Mouse (Mus musculus): Measurements from ENCODE around the gene Timm13. TPM values are rescaled to one million over a fixed set of nuclear protein-coding genes. Genes with fewer than 3 reads are reported as not detected.

Gene Timm13
- polyA plus RNA-seq, 1 experiment from 2014 or later, result 391 TPM

DNA sequence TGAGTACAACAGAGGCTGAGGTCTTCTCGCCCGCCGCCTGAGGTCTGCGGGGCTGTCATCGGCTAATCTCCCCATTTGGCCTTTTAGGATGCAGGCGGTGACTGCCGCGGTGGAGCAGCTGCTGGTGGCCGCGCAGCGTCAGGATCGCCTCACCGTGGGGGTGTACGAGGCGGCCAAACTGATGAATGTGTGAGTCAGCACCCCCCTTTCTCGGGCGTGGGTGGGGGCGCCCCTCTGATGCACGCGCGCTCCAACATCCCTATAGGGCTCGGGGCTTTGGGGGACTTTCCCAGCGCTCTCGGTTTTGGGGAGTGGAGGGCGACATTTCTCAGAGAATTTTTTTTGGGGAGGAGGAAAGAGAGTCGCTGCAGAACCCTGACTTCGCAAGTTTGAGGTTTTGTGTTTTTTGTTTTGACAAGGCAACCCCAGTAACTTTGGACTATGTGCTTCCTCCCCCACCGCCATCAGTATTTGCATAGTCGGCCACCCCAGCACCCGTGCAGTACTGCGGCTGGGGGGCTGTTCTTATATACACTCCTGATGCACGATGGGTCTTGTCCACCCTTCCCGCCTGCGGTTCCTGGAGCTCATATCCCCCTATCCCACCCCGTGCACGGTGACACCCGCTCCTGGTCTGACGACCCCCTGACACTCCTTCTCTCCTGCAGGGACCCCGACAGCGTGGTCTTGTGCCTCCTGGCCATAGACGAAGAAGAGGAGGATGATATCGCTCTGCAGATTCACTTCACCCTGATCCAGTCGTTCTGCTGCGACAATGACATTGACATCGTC is 29.8 kb upstream of the Timm13 start:
- H3K9ac ChIP-seq (ENCODE audit: low read depth, low read length), result peak overlapping the region; percentile 62
- peaks cover 42% of the 10 kb centered on the region for H3K4me1 ChIP-seq (ENCODE audit: control insufficient read depth, insufficient read depth, low read length)
- H3K4me3 ChIP-seq (ENCODE audit: low read length), result peak overlapping the region; percentile 46
- 2% methylated on average over 45 of the region's 45 CpGs for WGBS
- no peak overlapping the region for H3K27ac ChIP-seq (ENCODE audit: low read depth, low read length)
- no peak for ATAC-seq (ENCODE audit: low FRiP score, low TSS enrichment)
- no peaks in the 10 kb centered on the region for H3K36me3 ChIP-seq (ENCODE audit: control insufficient read depth, insufficient read depth, low read length)
- peaks cover 42% of the 10 kb centered on the region for H3K27me3 ChIP-seq (ENCODE audit: control insufficient read depth, insufficient read depth, low read length)
- no peaks in the 10 kb centered on the region for H3K9me3 ChIP-seq (ENCODE audit: control insufficient read depth, low read length)
- H3K4me2 ChIP-seq (replicated peaks; ENCODE audit: low read depth, low read length), result peak overlapping the region; percentile 85

DNA sequence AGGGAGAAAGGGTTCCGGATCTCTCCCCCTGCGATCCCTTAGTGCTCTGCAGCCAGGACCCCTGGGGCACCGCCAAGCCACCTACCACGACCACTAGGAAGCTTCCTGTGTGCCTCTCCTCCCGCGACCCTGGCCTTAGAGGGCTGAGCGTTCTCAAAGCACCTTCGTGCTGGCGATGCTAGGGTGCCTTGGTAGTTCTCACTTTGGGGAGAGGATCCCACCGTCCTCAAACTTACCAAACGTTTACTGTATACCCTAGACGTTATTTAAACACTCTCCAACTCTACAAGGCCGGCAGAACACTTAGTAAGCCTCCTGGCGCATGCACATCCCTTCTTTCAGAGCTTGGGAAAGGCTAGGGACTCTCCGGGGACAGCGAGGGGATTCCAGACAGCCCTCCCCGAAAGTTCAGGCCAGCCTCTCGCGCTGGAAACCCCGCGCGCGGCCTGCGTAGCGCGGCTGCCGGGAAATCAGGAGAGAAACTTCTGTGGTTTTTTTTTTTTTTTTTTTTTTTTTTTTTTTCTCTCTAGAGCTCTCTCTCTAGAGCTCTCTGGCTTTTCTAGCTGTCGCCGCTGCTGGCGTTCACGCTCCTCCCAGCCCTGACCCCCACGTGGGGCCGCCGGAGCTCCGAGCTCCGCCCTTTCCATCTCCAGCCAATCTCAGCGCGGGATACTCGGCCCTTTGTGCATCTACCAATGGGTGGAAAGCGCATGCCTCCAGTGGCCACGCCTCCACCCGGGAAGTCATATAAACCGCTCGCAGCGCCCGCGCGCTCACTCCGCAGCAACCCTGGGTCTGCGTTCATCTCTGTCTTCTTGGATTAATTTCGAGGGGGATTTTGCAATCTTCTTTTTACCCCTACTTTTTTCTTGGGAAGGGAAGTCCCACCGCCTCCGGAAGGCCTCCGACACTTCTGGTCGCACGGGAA is 28.8 kb upstream of the Timm13 start, which contains the start of gene Gadd45b:
TSS of gene Gadd45b (plus strand) at position 775 of the 928 bp plus-strand sequence.
- Histone ChIP-seq H3K9ac (ENCODE audit: low read depth, low read length) (peak within 1 kb of the TSS; percentile 62), H3K27me3 (ENCODE audit: control insufficient read depth, insufficient read depth, low read length) (peaks cover 39% of the 10 kb centered on the region), H3K4me3 (ENCODE audit: low read length) (peak within 1 kb of the TSS; percentile 46), H3K4me1 (ENCODE audit: control insufficient read depth, insufficient read depth, low read length) (peaks cover 40% of the 10 kb centered on the region), H3K4me2 (replicated peaks; ENCODE audit: low read depth, low read length) (peak within 1 kb of the TSS; percentile 85), H3K36me3 (ENCODE audit: control insufficient read depth, insufficient read depth, low read length) (no peaks in the 10 kb centered on the region), H3K27ac (ENCODE audit: low read depth, low read length) (peak within 1 kb of the TSS; percentile 81), H3K9me3 (ENCODE audit: control insufficient read depth, low read length) (no peaks in the 10 kb centered on the region)
- under 1% methylated on average over 56 of the region's 56 CpGs for WGBS
- peak; percentile 89 for ATAC-seq (ENCODE audit: low FRiP score, low TSS enrichment)

DNA sequence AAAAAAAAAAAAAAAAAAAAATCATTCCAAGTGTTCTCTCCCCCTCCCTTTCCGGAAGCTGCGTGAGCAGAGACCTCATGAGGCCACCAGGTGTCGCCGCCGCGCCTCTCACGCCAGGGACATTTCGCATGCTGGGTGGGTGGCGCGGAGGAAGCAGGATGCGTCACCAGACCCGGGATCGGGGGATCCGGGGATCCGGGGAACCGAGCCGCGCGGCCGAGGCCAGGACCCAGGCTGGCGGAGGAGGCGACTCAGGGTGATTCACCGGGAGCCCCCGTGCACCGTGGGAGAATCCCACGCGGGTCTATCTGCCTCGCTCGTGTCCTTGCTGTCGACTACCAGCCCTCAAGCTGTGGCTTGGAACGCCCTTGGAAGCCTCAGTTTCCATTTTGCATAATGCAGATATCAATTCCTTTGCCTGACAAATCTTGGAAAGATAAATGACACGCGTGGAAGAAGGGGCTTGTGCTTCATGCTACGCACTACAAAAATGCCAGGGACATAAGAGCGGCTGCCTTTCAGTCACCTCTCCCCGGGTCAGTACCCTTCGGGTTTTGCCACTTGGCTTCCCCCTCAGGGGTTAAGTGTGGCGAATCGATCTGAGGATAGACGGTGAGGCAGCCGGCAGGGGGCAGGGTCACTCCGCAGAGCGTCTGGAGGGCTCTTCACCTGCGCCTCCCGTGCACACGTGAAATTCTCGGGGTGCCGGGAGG is 28.0 kb upstream of the Timm13 start:
- Histone ChIP-seq H3K27me3 (ENCODE audit: control insufficient read depth, insufficient read depth, low read length) (peaks cover 31% of the 10 kb centered on the region), H3K4me1 (ENCODE audit: control insufficient read depth, insufficient read depth, low read length) (peaks cover 37% of the 10 kb centered on the region), H3K9ac (ENCODE audit: low read depth, low read length) (peak overlapping the region; percentile 49; the same call in 1 of the 2 replicates), H3K4me3 (ENCODE audit: low read length) (peak overlapping the region; percentile 39), H3K9me3 (ENCODE audit: control insufficient read depth, low read length) (no peaks in the 10 kb centered on the region), H3K27ac (ENCODE audit: low read depth, low read length) (peak overlapping the region; percentile 81; the same call in 1 of the 2 replicates), H3K36me3 (ENCODE audit: control insufficient read depth, insufficient read depth, low read length) (no peaks in the 10 kb centered on the region), H3K4me2 (replicated peaks; ENCODE audit: low read depth, low read length) (peak overlapping the region; percentile 85)
- WGBS, result under 1% methylated on average over 48 of the region's 48 CpGs
- ATAC-seq (ENCODE audit: low FRiP score, low TSS enrichment), result peak; percentile 20

DNA sequence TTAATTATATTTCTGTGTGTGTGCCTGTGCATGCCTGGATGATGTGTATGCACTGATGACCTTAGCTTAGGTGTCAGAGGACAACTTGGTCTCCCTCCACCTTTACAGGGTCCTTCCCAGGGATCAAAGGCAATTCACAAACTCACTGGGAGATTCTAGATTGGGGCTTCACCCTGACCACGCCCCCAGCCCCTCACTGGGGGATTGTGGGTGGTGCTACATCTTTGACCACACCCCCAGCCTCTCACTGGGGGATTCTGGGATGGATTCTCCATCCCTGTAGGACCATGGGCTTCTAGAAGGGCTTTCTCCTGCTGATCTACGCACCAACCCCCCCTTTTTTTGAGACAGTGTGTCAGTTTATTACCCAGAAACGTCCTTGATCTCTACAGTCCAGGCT is 24.7 kb upstream of the Timm13 start:
- no peak overlapping the region for H3K4me2 ChIP-seq (replicated peaks; ENCODE audit: low read depth, low read length)
- ATAC-seq (ENCODE audit: low FRiP score, low TSS enrichment), result no peak
- no peak overlapping the region for H3K27ac ChIP-seq (ENCODE audit: low read depth, low read length)
- H3K4me3 ChIP-seq (ENCODE audit: low read length), result no peak overlapping the region
- H3K4me1 ChIP-seq (ENCODE audit: control insufficient read depth, insufficient read depth, low read length), result peaks cover 4% of the 10 kb centered on the region
- no peaks in the 10 kb centered on the region for H3K9me3 ChIP-seq (ENCODE audit: control insufficient read depth, low read length)
- H3K9ac ChIP-seq (ENCODE audit: low read depth, low read length), result no peak overlapping the region
- WGBS, result 52% methylated on average over 3 of the region's 3 CpGs
- no peaks in the 10 kb centered on the region for H3K36me3 ChIP-seq (ENCODE audit: control insufficient read depth, insufficient read depth, low read length)
- no peaks in the 10 kb centered on the region for H3K27me3 ChIP-seq (ENCODE audit: control insufficient read depth, insufficient read depth, low read length)

DNA sequence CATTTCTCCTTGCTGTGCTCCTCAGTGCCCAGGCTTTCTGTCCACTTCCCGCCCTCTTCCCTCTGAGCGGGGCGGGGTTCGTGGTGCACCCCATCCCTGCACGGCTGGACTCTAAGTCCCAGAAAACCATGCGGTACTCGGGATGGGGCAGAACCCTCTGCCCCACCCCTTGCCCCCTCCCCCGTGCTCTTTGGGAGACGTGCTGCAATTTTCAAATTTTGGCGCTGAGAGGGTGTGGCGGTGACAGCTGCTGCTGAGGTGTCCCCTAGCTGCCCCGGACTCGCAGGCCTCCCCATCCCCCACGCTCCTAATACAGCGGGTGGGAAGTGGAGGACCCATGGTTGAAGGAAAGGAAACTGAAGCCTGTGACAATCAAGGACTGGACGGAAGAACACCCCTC is 21.2 kb upstream of the Timm13 start:
- Histone ChIP-seq H3K4me3 (ENCODE audit: low read length) (peak overlapping the region; percentile 32), H3K27me3 (ENCODE audit: control insufficient read depth, insufficient read depth, low read length) (no peaks in the 10 kb centered on the region), H3K27ac (ENCODE audit: low read depth, low read length) (no peak overlapping the region; the same call in 1 of the 2 replicates), H3K4me1 (ENCODE audit: control insufficient read depth, insufficient read depth, low read length) (peaks cover 5% of the 10 kb centered on the region; the same call in 1 of the 2 replicates), H3K4me2 (replicated peaks; ENCODE audit: low read depth, low read length) (peak overlapping the region; percentile 59), H3K9me3 (ENCODE audit: control insufficient read depth, low read length) (no peaks in the 10 kb centered on the region), H3K9ac (ENCODE audit: low read depth, low read length) (peak overlapping the region; percentile 42; the same call in 1 of the 2 replicates), H3K36me3 (ENCODE audit: control insufficient read depth, insufficient read depth, low read length) (no peaks in the 10 kb centered on the region)
- 4% methylated on average over 16 of the region's 16 CpGs for WGBS
- ATAC-seq (ENCODE audit: low FRiP score, low TSS enrichment), result 0 out of 2 replicates have a peak, but pooled peaks have one; percentile 30

DNA sequence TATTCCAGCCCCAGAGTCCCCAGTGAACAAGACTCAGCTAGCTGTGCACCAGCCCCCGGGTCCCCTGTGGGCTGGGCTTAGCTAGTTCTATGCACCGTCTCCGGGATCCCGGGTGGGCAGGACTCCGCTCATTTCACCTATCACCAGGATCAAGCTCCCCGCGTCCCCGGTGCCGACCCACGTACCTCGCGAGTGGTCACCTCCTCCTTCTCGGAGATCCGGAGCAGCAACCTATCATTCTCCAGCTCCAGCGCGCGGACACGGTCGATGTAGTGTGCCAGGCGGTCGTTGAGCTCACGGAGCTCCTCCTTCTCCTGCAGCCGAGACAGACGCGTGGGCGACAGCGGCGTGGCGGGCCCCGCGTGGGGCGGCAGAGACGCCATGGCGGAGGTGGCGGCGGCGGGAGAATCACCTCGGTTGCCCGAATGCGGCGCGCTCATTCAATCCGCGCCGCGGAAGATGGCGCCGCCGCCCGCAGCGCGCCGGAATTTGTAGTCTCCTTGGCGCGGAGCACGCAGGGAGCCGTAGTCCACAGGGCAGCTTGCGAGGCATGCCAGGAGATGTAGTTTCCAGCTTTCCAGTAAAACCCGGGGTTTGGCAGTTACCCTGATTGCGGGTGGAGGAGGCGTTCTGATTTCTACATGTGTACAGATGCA is 17.1 kb upstream of the Timm13 start, which contains the start of gene Lmnb2:
TSS of gene Lmnb2 (minus strand) at position 467 of the 656 bp plus-strand sequence.
- Histone ChIP-seq H3K4me1 (ENCODE audit: control insufficient read depth, insufficient read depth, low read length) (peaks cover 10% of the 10 kb centered on the region; the same call in 1 of the 2 replicates), H3K9me3 (ENCODE audit: control insufficient read depth, low read length) (no peaks in the 10 kb centered on the region), H3K27ac (ENCODE audit: low read depth, low read length) (peak within 1 kb of the TSS; percentile 33; the same call in 1 of the 2 replicates), H3K9ac (ENCODE audit: low read depth, low read length) (peak within 1 kb of the TSS; percentile 89), H3K36me3 (ENCODE audit: control insufficient read depth, insufficient read depth, low read length) (peaks cover 11% of the 10 kb centered on the region; the same call in 1 of the 2 replicates), H3K27me3 (ENCODE audit: control insufficient read depth, insufficient read depth, low read length) (no peaks in the 10 kb centered on the region), H3K4me3 (ENCODE audit: low read length) (peak within 1 kb of the TSS; percentile 98), H3K4me2 (replicated peaks; ENCODE audit: low read depth, low read length) (peak within 1 kb of the TSS; percentile 87)
- under 1% methylated on average over 61 of the region's 61 CpGs for WGBS
- peak; percentile 58 for ATAC-seq (ENCODE audit: low FRiP score, low TSS enrichment)

DNA sequence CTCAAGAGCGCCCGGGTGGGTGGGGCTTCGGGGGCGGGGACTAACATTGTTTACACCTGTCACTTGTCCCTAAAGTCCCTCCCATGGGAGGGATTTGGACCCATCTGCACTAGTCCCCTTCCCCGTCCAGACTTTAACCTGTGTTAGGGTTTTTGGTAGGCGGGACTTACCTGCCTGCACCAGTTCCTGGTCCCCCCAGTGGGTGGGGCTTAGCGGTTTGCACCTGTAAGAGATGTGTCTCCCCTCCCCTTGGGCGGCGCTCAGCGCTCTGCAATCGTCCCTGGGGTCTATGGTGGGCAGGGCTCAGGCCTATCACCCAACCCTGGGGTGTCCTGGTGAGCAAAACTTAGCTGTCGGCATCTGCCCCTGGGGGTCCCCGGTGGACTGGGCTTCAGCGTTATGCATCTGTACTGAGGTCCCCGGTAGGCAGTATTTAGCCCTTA is 16.6 kb upstream of the Timm13 start:
- Histone ChIP-seq H3K4me1 (ENCODE audit: control insufficient read depth, insufficient read depth, low read length) (peaks cover 10% of the 10 kb centered on the region; the same call in 1 of the 2 replicates), H3K27ac (ENCODE audit: low read depth, low read length) (no peak overlapping the region), H3K9ac (ENCODE audit: low read depth, low read length) (peak overlapping the region; percentile 89), H3K4me2 (replicated peaks; ENCODE audit: low read depth, low read length) (peak overlapping the region; percentile 87), H3K4me3 (ENCODE audit: low read length) (peak overlapping the region; percentile 98), H3K36me3 (ENCODE audit: control insufficient read depth, insufficient read depth, low read length) (peaks cover 14% of the 10 kb centered on the region; the same call in 1 of the 2 replicates), H3K9me3 (ENCODE audit: control insufficient read depth, low read length) (no peaks in the 10 kb centered on the region), H3K27me3 (ENCODE audit: control insufficient read depth, insufficient read depth, low read length) (no peaks in the 10 kb centered on the region)
- 2% methylated on average over 15 of the region's 15 CpGs for WGBS
- ATAC-seq (ENCODE audit: low FRiP score, low TSS enrichment), result peak; percentile 46

DNA sequence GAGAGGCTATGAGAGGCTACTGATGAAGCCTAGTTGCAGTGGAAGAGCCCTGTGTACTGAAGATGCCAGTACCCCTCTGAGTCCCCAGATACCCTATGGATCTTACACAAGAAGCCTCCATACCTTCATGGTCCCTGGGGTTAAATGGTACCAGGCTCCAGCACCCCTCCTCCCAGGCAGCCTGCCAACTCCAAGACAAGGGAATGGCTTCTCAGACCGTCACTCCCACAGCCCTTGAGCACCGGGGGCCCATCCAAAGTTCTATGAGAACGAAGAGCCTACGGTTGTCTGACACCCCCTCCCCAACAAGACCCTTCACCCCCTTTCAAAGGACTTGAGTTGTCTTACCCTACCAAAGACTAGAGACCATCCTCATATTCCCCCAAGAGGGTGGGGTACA is 15.0 kb upstream of the Timm13 start:
- Histone ChIP-seq H3K4me1 (ENCODE audit: control insufficient read depth, insufficient read depth, low read length) (peaks cover 10% of the 10 kb centered on the region; the same call in 1 of the 2 replicates), H3K9me3 (ENCODE audit: control insufficient read depth, low read length) (no peaks in the 10 kb centered on the region), H3K9ac (ENCODE audit: low read depth, low read length) (no peak overlapping the region), H3K4me3 (ENCODE audit: low read length) (no peak overlapping the region), H3K4me2 (replicated peaks; ENCODE audit: low read depth, low read length) (no peak overlapping the region), H3K27me3 (ENCODE audit: control insufficient read depth, insufficient read depth, low read length) (no peaks in the 10 kb centered on the region), H3K36me3 (ENCODE audit: control insufficient read depth, insufficient read depth, low read length) (peaks cover 18% of the 10 kb centered on the region; the same call in 1 of the 2 replicates), H3K27ac (ENCODE audit: low read depth, low read length) (no peak overlapping the region)
- ATAC-seq (ENCODE audit: low FRiP score, low TSS enrichment), result no peak
- 86% methylated on average over 4 of the region's 4 CpGs for WGBS

Data from kidney, embryonic 14.5 days (tissue).